Mouse (Mus musculus): ENCODE measurements at regions not wholly inside any gene's neighbourhood (a gene's known extent, or its start where the extent isn't known, plus 50 kb on each side); places are given as distances from the start of the nearest gene placed in this dataset.
"Not testable (repeated sequence)": the region's sequence is repeated elsewhere in the genome, so short reads cannot be mapped to it uniquely, and the experiment has no call there.

DNA sequence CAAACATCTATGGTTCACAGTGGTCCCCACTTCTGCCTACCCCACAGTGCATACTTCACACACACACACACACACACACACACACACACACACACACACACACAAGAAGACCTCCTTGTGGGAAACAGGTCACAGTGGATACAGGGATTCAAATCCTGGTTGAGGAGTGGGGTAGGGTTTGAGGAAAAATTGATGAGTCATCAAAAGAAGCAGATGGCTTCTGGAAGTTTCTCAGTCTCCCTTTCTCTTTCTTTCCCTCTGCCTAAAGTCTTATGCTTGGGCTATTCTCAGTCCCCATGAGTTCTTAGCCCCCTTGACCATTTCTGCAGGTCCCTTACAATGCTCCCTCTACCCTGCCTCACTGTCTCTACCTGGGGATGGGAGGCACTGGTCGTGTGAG is 56.4 kb downstream of the Rassf10 start:
- no peak for DNase-seq (ENCODE audit: low spot score in 2 of 2)

GRCm38 (mm10) chr7:113017092-113017755 is 63.5 kb downstream of the Rassf10 start:
- DNase-seq (ENCODE audit: low spot score in 2 of 2), result no peak

GRCm38 (mm10) chr7:113021412-113021811 is 67.7 kb downstream of the Rassf10 start:
- DNase-seq (ENCODE audit: low spot score in 2 of 2), result no peak

DNA sequence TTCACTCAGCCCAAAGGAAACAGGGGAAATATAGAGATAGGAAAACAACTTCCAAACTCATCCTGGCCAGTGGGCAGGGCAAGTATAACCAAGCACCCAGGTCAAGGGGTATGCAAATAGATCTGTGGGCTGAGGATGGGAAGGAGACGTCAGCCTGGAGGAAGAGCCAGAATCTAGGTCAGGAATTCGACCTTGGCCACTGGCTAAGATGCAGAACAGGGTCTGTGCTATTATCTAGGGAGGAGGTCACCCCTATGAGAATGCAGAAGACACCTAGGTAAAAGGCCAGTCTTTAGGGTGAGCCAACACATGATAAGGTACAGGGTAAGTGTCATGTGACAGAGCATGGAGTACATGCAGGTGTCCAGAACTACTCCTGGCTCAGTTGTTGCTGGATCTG is 68.8 kb downstream of the Rassf10 start:
- DNase-seq (ENCODE audit: low spot score in 2 of 2), result no peak

DNA sequence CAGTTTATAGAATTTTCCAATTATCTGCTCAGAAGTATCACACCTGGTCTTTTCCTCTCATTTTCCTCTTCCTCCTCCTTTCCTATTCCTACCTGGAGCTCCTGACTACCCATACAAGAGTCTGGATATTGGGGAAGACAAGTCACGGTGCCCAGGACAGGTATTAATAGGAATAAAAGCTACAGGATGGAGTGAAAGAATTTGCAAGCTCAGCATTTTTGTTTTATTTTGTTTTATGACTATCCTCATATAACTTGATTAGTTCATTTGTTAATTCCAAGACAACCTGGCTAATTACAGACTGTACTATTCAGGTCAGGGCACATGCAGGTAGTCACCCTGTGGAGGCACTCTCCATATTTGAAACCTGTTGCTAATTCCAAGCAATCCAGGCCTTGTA is 72.0 kb downstream of the Rassf10 start:
- DNase-seq (ENCODE audit: low spot score in 2 of 2), result no peak

GRCm38 (mm10) chr7:113026290-113027075 is 72.7 kb downstream of the Rassf10 start:
- DNase-seq (ENCODE audit: low spot score in 2 of 2), result no peak

GRCm38 (mm10) chr7:113027125-113027801 is 73.5 kb downstream of the Rassf10 start:
- no peak for DNase-seq (ENCODE audit: low spot score in 2 of 2)

- no peak for DNase-seq (ENCODE audit: low spot score in 2 of 2)
Measured at GRCm38 (mm10) chr7:113030053-113030752, 76.4 kb downstream of the Rassf10 start.

DNA sequence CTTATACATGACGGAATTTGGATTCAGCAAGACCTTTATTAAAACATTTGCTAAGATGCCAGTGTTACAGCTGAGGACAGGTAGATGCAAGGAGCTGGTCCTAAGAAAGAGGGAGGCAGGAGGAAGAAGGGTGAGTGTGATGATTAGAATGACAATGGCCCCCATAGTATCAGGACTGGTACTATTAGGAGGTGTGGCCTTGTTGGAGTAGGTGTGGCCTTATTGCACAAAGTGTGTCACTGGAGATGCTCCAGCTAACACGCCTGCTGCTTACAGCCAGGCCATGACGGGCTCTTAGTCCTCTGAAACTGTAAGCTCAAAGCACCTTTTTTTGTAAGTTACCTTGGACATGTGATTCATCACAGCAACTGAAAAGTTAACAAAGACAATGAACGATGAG is 82.0 kb downstream of the Rassf10 start:
- no peak for DNase-seq (ENCODE audit: low spot score in 2 of 2)

- no peak for DNase-seq (ENCODE audit: low spot score in 2 of 2)
Measured at GRCm38 (mm10) chr7:113037825-113038613, 84.3 kb downstream of the Rassf10 start.

DNA sequence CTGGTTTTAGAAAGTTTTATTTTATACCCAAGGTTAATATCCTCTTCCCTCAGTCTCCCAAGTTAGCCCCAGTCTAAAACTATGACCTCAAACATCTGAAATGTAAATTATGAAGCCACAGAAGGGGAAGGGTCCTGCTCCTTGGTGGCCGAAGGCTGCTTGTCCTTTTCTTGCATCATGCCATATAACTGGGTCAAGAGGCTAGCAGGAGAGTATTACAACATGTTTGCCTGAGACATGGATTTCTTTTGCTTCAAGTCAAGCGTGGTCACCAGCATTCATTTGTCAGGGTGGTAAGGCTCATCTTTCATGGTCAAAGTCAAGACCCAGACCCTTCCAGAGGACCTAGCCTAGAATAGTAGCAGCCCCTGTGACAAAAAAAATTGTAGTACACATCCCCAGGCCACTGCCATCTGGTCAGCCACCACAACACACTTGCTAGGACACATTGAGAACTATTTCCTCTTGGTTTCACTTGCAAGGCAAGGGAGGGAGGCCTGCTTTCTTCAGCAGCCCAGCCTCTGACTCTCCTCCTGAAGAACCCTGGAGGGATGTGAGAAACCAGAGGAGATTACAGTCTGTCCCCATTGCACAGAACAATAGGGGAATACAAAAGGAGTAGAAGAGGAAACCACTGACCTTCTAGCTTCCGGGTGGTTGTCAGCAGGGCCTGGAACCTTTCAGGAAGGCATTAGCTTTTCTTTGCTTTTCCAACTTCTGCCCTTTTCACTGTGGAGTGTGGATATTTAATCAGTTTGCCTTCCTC is 85.3 kb downstream of the Rassf10 start:
- no peak for DNase-seq (ENCODE audit: low spot score in 2 of 2)

DNA sequence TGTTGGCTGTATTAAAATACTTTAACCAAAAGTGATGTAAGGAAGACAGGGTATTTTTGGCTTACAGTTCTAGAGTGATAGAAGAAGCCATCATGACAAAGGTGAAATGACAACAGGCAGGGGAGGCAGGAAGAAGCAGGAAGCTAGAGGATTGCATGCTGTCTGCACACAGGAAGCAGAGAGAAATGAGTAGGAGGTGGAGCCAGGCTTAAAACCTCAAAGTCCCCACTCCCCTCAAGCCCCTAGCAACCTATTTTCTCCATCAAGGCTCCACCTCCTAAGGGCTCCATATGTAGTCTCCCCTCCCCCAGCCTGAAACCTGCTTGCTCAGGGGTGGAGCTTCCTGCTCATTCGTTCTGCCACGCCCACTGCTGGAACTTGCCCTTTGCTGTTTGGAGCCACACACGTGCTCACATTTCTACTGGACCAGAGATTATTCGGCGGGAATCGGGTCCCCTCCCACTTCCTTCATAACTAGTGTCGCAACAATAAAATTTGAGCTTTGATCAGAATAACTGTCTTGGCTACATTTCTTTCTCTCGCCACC is 91.9 kb downstream of the Rassf10 start:
- not testable (repeated sequence) for DNase-seq (ENCODE audit: low spot score in 2 of 2)

DNA sequence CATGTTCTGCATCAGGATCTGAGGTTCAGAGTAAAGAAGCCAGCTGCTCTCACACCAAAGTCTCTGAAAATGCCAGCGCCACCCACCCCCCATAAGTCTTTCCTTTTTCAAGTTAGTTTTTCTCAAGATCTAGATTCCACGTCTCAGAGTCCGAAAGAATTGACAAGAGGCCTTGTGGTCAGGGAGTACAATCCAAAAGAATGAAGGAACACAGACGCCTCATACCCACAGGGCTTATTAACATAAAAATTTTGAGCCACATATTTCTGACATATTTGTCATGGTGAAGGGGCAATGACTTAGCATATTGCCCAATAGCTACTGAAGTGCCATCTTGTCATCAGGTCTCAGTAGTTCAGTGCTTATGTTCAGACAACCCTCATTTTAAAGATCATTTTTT is 92.6 kb downstream of the Rassf10 start:
- no peak for DNase-seq (ENCODE audit: low spot score in 2 of 2)

GRCm38 (mm10) chr7:113047583-113047982 is 93.8 kb downstream of the Rassf10 start:
- no peak for DNase-seq (ENCODE audit: low spot score in 2 of 2)

- DNase-seq (ENCODE audit: low spot score in 2 of 2), result no peak
Measured at GRCm38 (mm10) chr7:113048097-113048795, 94.5 kb downstream of the Rassf10 start.

DNA sequence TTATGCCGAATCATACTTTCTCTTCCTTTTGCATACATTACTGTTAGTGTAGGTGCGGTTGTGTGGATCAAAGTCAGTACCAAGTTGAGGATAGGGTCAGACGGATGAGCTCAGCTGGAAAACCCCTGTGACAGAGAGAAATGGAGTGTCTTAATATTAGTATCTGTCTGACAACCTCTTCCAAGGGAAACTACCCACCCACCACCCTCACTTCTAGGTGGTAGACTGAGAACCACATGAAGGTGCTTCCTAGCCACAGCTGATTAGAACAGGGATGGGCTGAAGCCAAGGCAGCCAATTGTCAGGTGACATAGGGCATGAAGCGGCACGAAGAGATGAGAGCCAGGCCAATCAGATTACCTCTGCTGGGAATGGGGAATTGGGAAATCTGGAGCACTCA is 95.7 kb downstream of the Rassf10 start:
- no peak for DNase-seq (ENCODE audit: low spot score in 2 of 2)

- DNase-seq (ENCODE audit: low spot score in 2 of 2), result no peak
Measured at GRCm38 (mm10) chr7:113052952-113053351, 99.2 kb downstream of the Rassf10 start.

DNA sequence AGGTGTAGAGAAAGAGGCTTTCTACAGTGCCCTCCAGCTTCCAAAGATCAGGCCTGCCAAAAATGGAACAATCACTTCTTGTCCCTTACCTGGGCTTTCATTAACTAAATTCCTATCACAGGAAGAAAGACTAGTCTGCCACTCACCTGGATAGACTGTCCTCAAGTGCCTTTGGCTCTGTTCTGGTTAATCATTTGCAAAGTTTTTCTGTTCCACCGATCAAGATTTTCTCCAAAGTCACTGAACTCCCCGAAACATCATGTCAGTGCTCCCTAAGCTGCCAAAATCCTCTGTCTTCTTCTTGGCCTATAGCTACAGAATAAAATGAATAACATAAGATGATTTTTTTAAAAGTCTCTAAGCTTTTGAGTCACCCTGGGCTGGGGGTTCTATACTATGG is 102.7 kb downstream of the Rassf10 start:
- DNase-seq (ENCODE audit: low spot score in 2 of 2), result no peak

GRCm38 (mm10) chr7:113059211-113059966 is 105.6 kb downstream of the Rassf10 start:
- DNase-seq (ENCODE audit: low spot score in 2 of 2), result peak in 1 of 2 experiments; percentile 41
